Mouse (Mus musculus) heart, postnatal 14 days (tissue): Measurements from ENCODE around the gene Polr2h. TPM values are rescaled to one million over a fixed set of nuclear protein-coding genes. Genes with fewer than 3 reads are reported as not detected.

ENCODE experiments used
- DNase-seq, 2 experiments: peaks; one replicate each; pipeline ENCODE4 v3.0.0; 2021 to 2022
- intact Hi-C: fragments of 180-260 bp; cut with DNase I; formaldehyde crosslinking; loops from one replicate; pipeline ENCODE4 v1.15.1; 2025
- total RNA-seq, 2 experiments: library from RNA; stranded (reverse); gene quantifications; 2 replicates each; pipeline ENCODE4 v1.2.3; 2021

Gene Polr2h
- total RNA-seq, 2 experiments from 2014 or later: 10.2 TPM

- intact Hi-C loops: no loop called here
- no peak for DNase-seq
These were observed 22.4 kb downstream of the Polr2h start for GRCm38 (mm10) chr16:20739845-20740244.

GRCm38 (mm10) chr16:20746641-20747040, 29.2 kb downstream of the Polr2h start:
- DNase-seq: peak; percentile 77 to 82
- intact Hi-C loops: no loop called here

GRCm38 (mm10) chr16:20750518-20750917, 33.1 kb downstream of the Polr2h start:
- intact Hi-C loops: no loop called here
- DNase-seq: no peak

- peak; percentile 46 to 49 for DNase-seq
- intact Hi-C loops: no loop called here
These were observed 38.6 kb downstream of the Polr2h start for GRCm38 (mm10) chr16:20756052-20756451.

- intact Hi-C loops: no loop called here
- DNase-seq: no peak
These were observed 39.9 kb downstream of the Polr2h start for GRCm38 (mm10) chr16:20757385-20757784.

- intact Hi-C loops: loop anchor here (1.0 to 5.0 kb wide), 2 partner anchors 37 to 264 kb away; partner anchors contain the start of gene Eif2b5
- peak; percentile 37 to 78 for DNase-seq
These were observed 44.2 kb downstream of the Polr2h start for GRCm38 (mm10) chr16:20761681-20762080.

- intact Hi-C loops: loop anchor here (2.0 kb wide), 1 partner anchor 56 kb away; no protein-coding TSS in a partner anchor
- peak; percentile 47 to 53 for DNase-seq
These were observed 47.8 kb downstream of the Polr2h start for GRCm38 (mm10) chr16:20765244-20765643.

Other genes with a start within 250 kb of the Polr2h start
- gene Eif2b5, start 218.8 kb upstream of the Polr2h start, total RNA-seq: 10 to 100 TPM; 49.7 to 50.4 TPM
- 10 to 100 TPM; 51.1 to 51.7 TPM for gene Dvl3, start 200.7 kb upstream of the Polr2h start, total RNA-seq
- gene Ap2m1, start 182.2 kb upstream of the Polr2h start, total RNA-seq: 100 to 1,000 TPM; 218 to 220 TPM
- gene Abcf3, start 169.1 kb upstream of the Polr2h start, total RNA-seq: 10 to 100 TPM; 69.1 to 72.7 TPM
- not detected for gene Vwa5b2, start 128.2 kb upstream of the Polr2h start, total RNA-seq
- 1 to 10 TPM; 4.9 to 5.6 TPM for gene Eef1akmt4, start 106.1 kb upstream of the Polr2h start, total RNA-seq
- under 1 TPM in 1 of 2 experiments, not detected in 1; 0.29 TPM for gene Gm49333, start 106.1 kb upstream of the Polr2h start, total RNA-seq
- 10 to 100 TPM; 10.4 to 10.5 TPM for gene Alg3, start 105.9 kb upstream of the Polr2h start, total RNA-seq
- gene Camk2n2, start 96.4 kb upstream of the Polr2h start, total RNA-seq: under 1 TPM; 0.73 to 0.79 TPM
- gene Ece2, start 87.8 kb upstream of the Polr2h start, total RNA-seq: under 1 TPM; 0.34 to 0.86 TPM
- 100 to 1,000 TPM; 191 to 193 TPM for gene Psmd2, start 66.0 kb upstream of the Polr2h start, total RNA-seq
- 100 to 1,000 TPM; 329 to 343 TPM for gene Eif4g1, start 49.4 kb upstream of the Polr2h start, total RNA-seq
- gene Fam131a, start 24.4 kb upstream of the Polr2h start, total RNA-seq: 10 to 100 TPM; 26.6 to 29.8 TPM
- gene Clcn2, start 81 bp downstream of the Polr2h start, total RNA-seq: 1 to 10 TPM; 2.2 to 2.4 TPM
- 1 to 10 TPM; 2.4 to 2.5 TPM for gene Chrd, start 15.5 kb downstream of the Polr2h start, total RNA-seq
- under 1 TPM; 0.15 to 0.36 TPM for gene Thpo, start 16.8 kb downstream of the Polr2h start, total RNA-seq